8 mouse cellular contexts compared by ENCODE assay signal in genomic region chr7:141123517-141123856, GRCm38 (mm10). TPM values are rescaled to one million over a fixed set of nuclear protein-coding genes. Genes with fewer than 3 reads are reported as not detected.
A peak's percentile ranks its signal among the peaks of the same experiment; 100 is the strongest.
DNase-seq lines count a peak whose midpoint lies in the region; ATAC-seq and TF ChIP-seq lines count a peak whose summit lies in the region.

No protein-coding gene starts in this region.

- 3% methylated on average over 15 of the region's 15 CpGs for WGBS in liver, adult 2 months
- WGBS in embryonic facial prominence, embryonic 13.5 days = 2% methylated on average over 15 of the region's 15 CpGs
- WGBS in intestine, embryonic 15.5 days = 4% methylated on average over 15 of the region's 15 CpGs
- WGBS in neural tube, embryonic 12.5 days = 3% methylated on average over 15 of the region's 15 CpGs

- peak overlapping the region; percentile 68 for H3K4me3 ChIP-seq in liver, adult 2 months (ENCODE audit: insufficient read depth, low read depth, low read length)
- peak overlapping the region; percentile 63 for H3K4me3 ChIP-seq in embryonic facial prominence, embryonic 13.5 days
- H3K4me3 ChIP-seq in intestine, embryonic 15.5 days (replicated peaks) = peak overlapping the region; percentile 56
- H3K4me3 ChIP-seq in neural tube, embryonic 12.5 days = peak overlapping the region; percentile 58

- 0 out of 2 replicates have a peak, but pooled peaks have one; percentile 11 for ATAC-seq in embryonic facial prominence, embryonic 13.5 days (ENCODE audit: insufficient number of reproducible peaks, insufficient read depth, low FRiP score, low TSS enrichment, low read depth)
- ATAC-seq in intestine, embryonic 15.5 days = no peak
- ATAC-seq in neural tube, embryonic 12.5 days (ENCODE audit: low FRiP score, low read depth) = peak; percentile 18; the same call in 1 of the 2 replicates

- H3K4me2 ChIP-seq in embryonic facial prominence, embryonic 13.5 days = peak overlapping the region; percentile 73
- H3K4me2 ChIP-seq in intestine, embryonic 15.5 days (replicated peaks) = peak overlapping the region; percentile 88
- peak overlapping the region; percentile 72 for H3K4me2 ChIP-seq in neural tube, embryonic 12.5 days (replicated peaks)

- intact Hi-C loops in gastrocnemius, postnatal 36 days (cut with DNase I) = loop anchor here (2.0 kb wide), 1 partner anchor 31 kb away; no protein-coding TSS in a partner anchor

- no peak for TF ChIP-seq POLR2A in liver, adult 2 months (IDR thresholded peaks at IDR 0.05; ENCODE audit: extremely low read depth, insufficient read depth, low read length)

- no peaks in the 10 kb centered on the region for H3K27me3 ChIP-seq in liver, adult 2 months (ENCODE audit: control insufficient read depth, insufficient read depth, low read length)
- H3K27me3 ChIP-seq in embryonic facial prominence, embryonic 13.5 days = no peaks in the 10 kb centered on the region
- H3K27me3 ChIP-seq in intestine, embryonic 15.5 days (replicated peaks) = no peaks in the 10 kb centered on the region
- H3K27me3 ChIP-seq in neural tube, embryonic 12.5 days (replicated peaks) = no peaks in the 10 kb centered on the region; the same call in 1 of the 2 replicates

- no peak for DNase-seq in liver, adult 2 months (ENCODE audit: extremely low read depth, low read depth, low spot score)
- DNase-seq in liver = no peak
- no peak for DNase-seq in gastrocnemius, postnatal 36 days
- DNase-seq in thymus, postnatal 14 days = no peak
- no peak for DNase-seq in kidney, postnatal 10 days

- TF ChIP-seq CTCF in liver, adult 2 months (IDR thresholded peaks at IDR 0.05; ENCODE audit: low read depth, low read length) = no peak

- peak overlapping the region; percentile 62 for H3K9ac ChIP-seq in liver, adult 2 months (ENCODE audit: low read depth, low read length)
- peak overlapping the region; percentile 82 for H3K9ac ChIP-seq in embryonic facial prominence, embryonic 13.5 days
- peak overlapping the region; percentile 49 for H3K9ac ChIP-seq in intestine, embryonic 15.5 days
- peak overlapping the region; percentile 64 for H3K9ac ChIP-seq in neural tube, embryonic 12.5 days

- H3K79me2 ChIP-seq in liver, adult 2 months (ENCODE audit: control insufficient read depth, insufficient read depth, low read length) = no peaks in the 10 kb centered on the region

- no peaks in the 10 kb centered on the region for H3K36me3 ChIP-seq in liver, adult 2 months (ENCODE audit: control insufficient read depth, insufficient read depth, low read length)
- H3K36me3 ChIP-seq in embryonic facial prominence, embryonic 13.5 days = no peaks in the 10 kb centered on the region
- no peaks in the 10 kb centered on the region for H3K36me3 ChIP-seq in intestine, embryonic 15.5 days
- H3K36me3 ChIP-seq in neural tube, embryonic 12.5 days = no peaks in the 10 kb centered on the region

- peak overlapping the region; percentile 65 for H3K27ac ChIP-seq in liver, adult 2 months (replicated peaks; ENCODE audit: insufficient read depth, low read depth, low read length)
- peak overlapping the region; percentile 89 for H3K27ac ChIP-seq in embryonic facial prominence, embryonic 13.5 days
- H3K27ac ChIP-seq in intestine, embryonic 15.5 days = peak overlapping the region; percentile 86
- H3K27ac ChIP-seq in neural tube, embryonic 12.5 days = peak overlapping the region; percentile 46; the same call in 1 of the 2 replicates

- H3K4me1 ChIP-seq in liver, adult 2 months (ENCODE audit: control insufficient read depth, insufficient read depth, low read length) = peaks cover 11% of the 10 kb centered on the region; the same call in 1 of the 2 replicates
- peaks cover 5% of the 10 kb centered on the region for H3K4me1 ChIP-seq in embryonic facial prominence, embryonic 13.5 days
- peaks cover 8% of the 10 kb centered on the region; the same call in 1 of the 2 replicates for H3K4me1 ChIP-seq in intestine, embryonic 15.5 days (replicated peaks)
- no peaks in the 10 kb centered on the region for H3K4me1 ChIP-seq in neural tube, embryonic 12.5 days

- H3K9me3 ChIP-seq in embryonic facial prominence, embryonic 13.5 days = no peaks in the 10 kb centered on the region
- H3K9me3 ChIP-seq in intestine, embryonic 15.5 days = no peaks in the 10 kb centered on the region
- no peaks in the 10 kb centered on the region for H3K9me3 ChIP-seq in neural tube, embryonic 12.5 days

RNA-seq across cellular contexts. Expression of gene Ptdss2, which starts 1.3 kb away (rescaled TPM):
- 5.2 and 5.4 TPM in 2 replicates for total RNA-seq in liver, adult 2 months (2014; rRNA removed)
- 10.7 and 13.5 TPM in 2 replicates for polyA plus RNA-seq in liver, adult 2 months (2012; rRNA removed)
- polyA plus RNA-seq in embryonic facial prominence, embryonic 13.5 days (2015; fragmentation: Nextera tagmentation; extraction: Ambion mirVana) = 70.8 and 76.0 TPM in 2 replicates
- 58.0 and 59.7 TPM in 2 replicates for polyA plus RNA-seq in intestine, embryonic 15.5 days (2015; fragmentation: Nextera tagmentation; extraction: Ambion mirVana)
- 74.7 and 79.8 TPM in 2 replicates for polyA plus RNA-seq in neural tube, embryonic 12.5 days (2016; fragmentation: Nextera tagmentation; extraction: Ambion mirVana)
- total RNA-seq in gastrocnemius, postnatal 36 days (2021) = 10 to 100 TPM; 15.9 to 18.7 TPM

RNA-seq across cellular contexts. Expression of gene Ano9, which starts 5.9 kb away (rescaled TPM):
- total RNA-seq in liver, adult 2 months (2014; rRNA removed) = not detected in 2 replicates
- polyA plus RNA-seq in liver, adult 2 months (2012; rRNA removed) = 0.09 and 0.13 TPM in 2 replicates
- polyA plus RNA-seq in embryonic facial prominence, embryonic 13.5 days (2015; fragmentation: Nextera tagmentation; extraction: Ambion mirVana) = 5.2 TPM in 2 replicates
- 29.5 and 35.3 TPM in 2 replicates for polyA plus RNA-seq in intestine, embryonic 15.5 days (2015; fragmentation: Nextera tagmentation; extraction: Ambion mirVana)
- 0.22 TPM in 1 of 2 replicates, not detected in the other for polyA plus RNA-seq in neural tube, embryonic 12.5 days (2016; fragmentation: Nextera tagmentation; extraction: Ambion mirVana)
- total RNA-seq in gastrocnemius, postnatal 36 days (2021) = not detected

RNA-seq across cellular contexts. Expression of gene Sigirr, which starts 23.1 kb away (rescaled TPM):
- total RNA-seq in liver, adult 2 months (2014; rRNA removed) = 21.8 and 28.5 TPM in 2 replicates
- polyA plus RNA-seq in liver, adult 2 months (2012; rRNA removed) = 42.4 and 42.5 TPM in 2 replicates
- 2.4 and 3.8 TPM in 2 replicates for polyA plus RNA-seq in embryonic facial prominence, embryonic 13.5 days (2015; fragmentation: Nextera tagmentation; extraction: Ambion mirVana)
- 17.8 and 20.5 TPM in 2 replicates for polyA plus RNA-seq in intestine, embryonic 15.5 days (2015; fragmentation: Nextera tagmentation; extraction: Ambion mirVana)
- polyA plus RNA-seq in neural tube, embryonic 12.5 days (2016; fragmentation: Nextera tagmentation; extraction: Ambion mirVana) = 1.6 and 2.3 TPM in 2 replicates
- 1 to 10 TPM; 1.7 to 2.0 TPM for total RNA-seq in gastrocnemius, postnatal 36 days (2021)

RNA-seq across cellular contexts. Expression of gene Pkp3, which starts 45.5 kb away (rescaled TPM):
- total RNA-seq in liver, adult 2 months (2014; rRNA removed) = 0.60 and 0.83 TPM in 2 replicates
- 1.9 and 2.0 TPM in 2 replicates for polyA plus RNA-seq in liver, adult 2 months (2012; rRNA removed)
- polyA plus RNA-seq in embryonic facial prominence, embryonic 13.5 days (2015; fragmentation: Nextera tagmentation; extraction: Ambion mirVana) = 36.1 and 46.2 TPM in 2 replicates
- 24.6 and 26.1 TPM in 2 replicates for polyA plus RNA-seq in intestine, embryonic 15.5 days (2015; fragmentation: Nextera tagmentation; extraction: Ambion mirVana)
- polyA plus RNA-seq in neural tube, embryonic 12.5 days (2016; fragmentation: Nextera tagmentation; extraction: Ambion mirVana) = 1.6 and 3.1 TPM in 2 replicates
- total RNA-seq in gastrocnemius, postnatal 36 days (2021) = under 1 TPM in 1 of 2 experiments, not detected in 1; 0.12 TPM

RNA-seq across cellular contexts. Expression of gene Rnh1, which starts 49.2 kb away (rescaled TPM):
- 106 and 108 TPM in 2 replicates for total RNA-seq in liver, adult 2 months (2014; rRNA removed)
- 134 and 136 TPM in 2 replicates for polyA plus RNA-seq in liver, adult 2 months (2012; rRNA removed)
- polyA plus RNA-seq in embryonic facial prominence, embryonic 13.5 days (2015; fragmentation: Nextera tagmentation; extraction: Ambion mirVana) = 111 and 118 TPM in 2 replicates
- 123 and 155 TPM in 2 replicates for polyA plus RNA-seq in intestine, embryonic 15.5 days (2015; fragmentation: Nextera tagmentation; extraction: Ambion mirVana)
- polyA plus RNA-seq in neural tube, embryonic 12.5 days (2016; fragmentation: Nextera tagmentation; extraction: Ambion mirVana) = 56.9 and 60.9 TPM in 2 replicates
- 10 to 100 TPM; 41.8 to 45.9 TPM for total RNA-seq in gastrocnemius, postnatal 36 days (2021)
